Mouse (Mus musculus) neutrophil, adult 59 days (primary cell): Measurements from ENCODE around the gene Gm10358. TPM values are rescaled to one million over a fixed set of nuclear protein-coding genes. Genes with fewer than 3 reads are reported as not detected.

Experiments
- total RNA-seq, 2 experiments: library from RNA; stranded (reverse); gene quantifications; 1 replicate in 1 of 2; 2 replicates in 1 of 2; pipeline ENCODE4 v1.2.4; 2023

The Gm10358 gene
- total RNA-seq: not detected

DNA sequence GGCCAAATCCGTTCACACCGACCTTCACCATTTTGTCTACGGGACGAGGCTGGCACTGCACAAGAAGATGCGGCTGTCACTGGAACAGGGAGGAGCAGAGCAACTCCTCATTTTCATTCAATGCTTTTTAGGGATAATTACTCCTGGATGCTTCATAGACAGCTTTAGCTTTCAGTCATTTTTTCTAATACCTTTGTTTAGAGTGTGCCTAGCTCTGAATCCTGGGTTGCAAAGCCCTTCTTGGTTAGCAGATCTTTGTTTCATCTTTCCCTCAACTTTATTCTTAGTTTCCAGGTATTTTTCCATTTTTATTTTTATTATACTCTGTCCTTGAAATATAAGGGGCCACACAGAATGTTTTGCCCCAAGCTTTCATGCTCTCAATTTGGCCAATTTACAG lies at the start of gene Gm10358:
Gm10358 (minus strand) TSS at position 101 of the 400 bp plus-strand sequence.

GRCm38 (mm10) chr8:75448394-75448793 lies 42.0 kb upstream of the Gm10358 start, which contains the start of gene Iqcm:
Gene Iqcm, plus strand, starts transcription at chr8:75448694.

Other genes starting within 250 kb of the Gm10358 start
- gene Rasd2, start 192.6 kb downstream of the Gm10358 start, total RNA-seq: not detected
- not detected for gene Iqcm, start 42.1 kb upstream of the Gm10358 start, total RNA-seq